Mouse (Mus musculus) lung, postnatal 0 days (tissue): ENCODE measurements around the gene Adcy5. TPM values are rescaled to one million over a fixed set of nuclear protein-coding genes. Genes with fewer than 3 reads are reported as not detected.

Experiments
- ATAC-seq: fragments of 200-750 bp; cut with Nextera tagmentation; 2 replicates; pipeline ENCODE4 v1.8.0; 2017; ENCODE audit warnings: moderate library complexity
- DNase-seq: peaks from one replicate; pipeline ENCODE4 v3.0.0-alpha.2; 2016; ENCODE audit warnings: low spot score
- H3K27ac ChIP-seq: fragments of 300-500 bp; sonication (generic); 2 replicates; pipeline ENCODE4 v1.5.1; 2014; ENCODE audit warnings: antibody characterized with exemption, mild to moderate bottlenecking, low read length, mixed read lengths
- H3K27me3 ChIP-seq: fragments of 300-500 bp; sonication (generic); replicated peaks from 2 replicates; pipeline ENCODE4 v1.6.1; 2014; ENCODE audit warnings: low read length, mixed read lengths; ENCODE audit not compliant: insufficient read depth
- H3K36me3 ChIP-seq: fragments of 300-500 bp; sonication (generic); 2 replicates; pipeline ENCODE4 v1.6.1; 2014; ENCODE audit warnings: low read length, mixed read lengths; ENCODE audit not compliant: insufficient read depth
- H3K4me1 ChIP-seq: fragments of 300-500 bp; sonication (generic); 2 replicates; pipeline ENCODE4 v1.6.1; 2014; ENCODE audit warnings: antibody characterized with exemption, low read depth, low read length, mixed read lengths; ENCODE audit not compliant: insufficient read depth
- H3K4me2 ChIP-seq: fragments of 300-500 bp; sonication (generic); replicated peaks from 2 replicates; pipeline ENCODE4 v1.6.1; 2014; ENCODE audit warnings: low read depth, mild to moderate bottlenecking, low read length, moderate library complexity, mixed read lengths
- H3K4me3 ChIP-seq: fragments of 300-500 bp; sonication (generic); 2 replicates; pipeline ENCODE4 v1.5.1; 2014; ENCODE audit warnings: low read depth, low read length
- H3K9ac ChIP-seq: fragments of 300-500 bp; sonication (generic); replicated peaks from 2 replicates; pipeline ENCODE4 v1.6.1; 2014; ENCODE audit warnings: low read depth, mild to moderate bottlenecking
- H3K9me3 ChIP-seq: fragments of 300-500 bp; sonication (generic); 2 replicates; pipeline ENCODE4 v1.6.1; 2016; ENCODE audit warnings: low read length, mixed read lengths
- CTCF ChIP-seq: IDR thresholded peaks from 2 replicates; pipeline ENCODE4 v1.5.1; 2016; ENCODE audit warnings: antibody characterized with exemption, mild to moderate bottlenecking
- EP300 ChIP-seq: IDR thresholded peaks from 2 replicates; pipeline ENCODE4 v1.6.1; 2016; ENCODE audit warnings: antibody characterized with exemption, mild to moderate bottlenecking, control low read depth
- whole genome bisulfite sequencing: fragments of 180-500 bp; shearing (Covaris S2); extraction: QIAGEN DNeasy Blood & Tissue Kit; methylation state at CpG from one replicate; pipeline ENCODE4 v1.1.7; 2014; 5-methylcytosine and 5-hydroxymethylcytosine counted together
- polyA plus RNA-seq: library from polyadenylated mRNA; unstranded; fragments of >200 nt; fragmentation: Nextera tagmentation; extraction: Ambion mirVana; gene quantifications from 2 replicates; pipeline ENCODE4 v1.2.1, GENCODE M21; 2015

The Adcy5 gene
- polyA plus RNA-seq, 1 experiment from 2014 or later = 0.48 TPM

- Histone ChIP-seq H3K27ac (no peak overlapping the region), H3K36me3 (no peaks in the 10 kb centered on the region), H3K27me3 (no peaks in the 10 kb centered on the region), H3K4me3 (no peak overlapping the region), H3K9ac (no peak overlapping the region), H3K4me2 (no peak overlapping the region), H3K9me3 (no peaks in the 10 kb centered on the region), H3K4me1 (peaks cover 6% of the 10 kb centered on the region; the same call in 1 of the 2 replicates)
- TF ChIP-seq CTCF (no peak), EP300 (no peak)
- ATAC-seq (no peak), DNase-seq (no peak)
- WGBS = 86% methylated on average over 2 of the region's 2 CpGs
Measured at GRCm38 (mm10) chr16:35307331-35307730, 152.7 kb downstream of the Adcy5 start.

- H3K27me3 ChIP-seq = no peaks in the 10 kb centered on the region
- H3K4me2 ChIP-seq = no peak overlapping the region
- no peaks in the 10 kb centered on the region for H3K9me3 ChIP-seq
- no peak overlapping the region for H3K4me3 ChIP-seq
- no peak for TF ChIP-seq CTCF
- TF ChIP-seq EP300 = no peak
- WGBS = 86% methylated on average over 6 of the region's 6 CpGs
- no peak for ATAC-seq
- peaks cover 6% of the 10 kb centered on the region; the same call in 1 of the 2 replicates for H3K4me1 ChIP-seq
- H3K9ac ChIP-seq = no peak overlapping the region
- no peak for DNase-seq
- H3K27ac ChIP-seq = no peak overlapping the region
- no peaks in the 10 kb centered on the region for H3K36me3 ChIP-seq
Measured at GRCm38 (mm10) chr16:35308016-35308415, 153.3 kb downstream of the Adcy5 start.

- Histone ChIP-seq H3K9me3 (no peaks in the 10 kb centered on the region), H3K4me3 (no peak overlapping the region), H3K27ac (no peak overlapping the region), H3K4me2 (no peak overlapping the region), H3K36me3 (no peaks in the 10 kb centered on the region), H3K4me1 (peaks cover 6% of the 10 kb centered on the region; the same call in 1 of the 2 replicates), H3K9ac (no peak overlapping the region), H3K27me3 (no peaks in the 10 kb centered on the region)
- peak; percentile 61 for DNase-seq
- ATAC-seq = peak; percentile 75
- TF ChIP-seq CTCF (no peak), EP300 (no peak)
- 71% methylated on average over 6 of the region's 6 CpGs for WGBS
Measured at GRCm38 (mm10) chr16:35308486-35309143, 153.9 kb downstream of the Adcy5 start.

- no peak overlapping the region for H3K9ac ChIP-seq
- H3K4me2 ChIP-seq = no peak overlapping the region
- H3K4me3 ChIP-seq = no peak overlapping the region
- TF ChIP-seq EP300 (no peak), CTCF (no peak)
- H3K27ac ChIP-seq = no peak overlapping the region
- no peak for ATAC-seq
- DNase-seq = no peak
- H3K9me3 ChIP-seq = no peaks in the 10 kb centered on the region
- H3K36me3 ChIP-seq = no peaks in the 10 kb centered on the region
- H3K27me3 ChIP-seq = no peaks in the 10 kb centered on the region
- WGBS = 80% methylated on average over 4 of the region's 4 CpGs
- H3K4me1 ChIP-seq = peaks cover 6% of the 10 kb centered on the region; the same call in 1 of the 2 replicates
Measured at GRCm38 (mm10) chr16:35309634-35310033, 155.0 kb downstream of the Adcy5 start.

DNA sequence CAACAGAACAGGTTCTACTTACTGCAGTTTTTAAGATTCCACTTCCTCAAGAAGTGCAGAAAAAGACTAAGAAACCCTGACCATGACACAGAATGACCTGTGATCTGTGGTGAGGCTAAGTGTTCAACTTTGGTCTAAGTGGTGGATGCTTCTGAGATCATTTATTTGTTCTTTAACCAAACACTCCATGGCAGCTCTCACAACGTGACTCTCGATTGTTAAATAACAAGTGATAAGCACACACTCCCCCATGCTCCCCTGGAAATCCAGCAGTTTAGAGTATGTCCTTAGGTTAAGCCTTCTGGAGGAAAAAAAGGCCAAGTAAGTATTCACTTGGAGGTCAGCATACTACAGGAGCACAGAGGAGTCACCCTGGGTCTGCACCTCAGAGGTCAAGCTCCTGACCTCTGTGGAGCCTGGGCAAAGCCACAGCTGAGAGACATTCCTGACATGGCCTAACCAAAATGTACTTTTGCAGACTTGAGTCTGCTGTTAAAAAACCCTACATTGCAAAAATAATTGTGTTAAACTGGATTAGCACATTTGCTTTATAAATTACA lies 156.0 kb downstream of the Adcy5 start:
- no peak overlapping the region for H3K4me3 ChIP-seq
- no peaks in the 10 kb centered on the region for H3K9me3 ChIP-seq
- peaks cover 6% of the 10 kb centered on the region; the same call in 1 of the 2 replicates for H3K4me1 ChIP-seq
- H3K4me2 ChIP-seq = no peak overlapping the region
- H3K36me3 ChIP-seq = no peaks in the 10 kb centered on the region
- DNase-seq = peak; percentile 73
- TF ChIP-seq CTCF (no peak), EP300 (0 out of 2 replicates have a peak, but pooled peaks have one; percentile 12)
- H3K27ac ChIP-seq = no peak overlapping the region
- ATAC-seq = peak; percentile 69
- WGBS = 20% methylated on average over 2 of the region's 2 CpGs
- H3K9ac ChIP-seq = no peak overlapping the region
- H3K27me3 ChIP-seq = no peaks in the 10 kb centered on the region

GRCm38 (mm10) chr16:35311586-35311985 lies 156.9 kb downstream of the Adcy5 start:
- TF ChIP-seq CTCF = no peak
- ATAC-seq = 0 out of 2 replicates have a peak, but pooled peaks have one; percentile 24
- no peak overlapping the region for H3K27ac ChIP-seq
- H3K27me3 ChIP-seq = no peaks in the 10 kb centered on the region
- H3K4me2 ChIP-seq = no peak overlapping the region
- H3K4me1 ChIP-seq = peaks cover 6% of the 10 kb centered on the region; the same call in 1 of the 2 replicates
- no peak overlapping the region for H3K9ac ChIP-seq
- no peaks in the 10 kb centered on the region for H3K9me3 ChIP-seq
- H3K36me3 ChIP-seq = no peaks in the 10 kb centered on the region
- WGBS = 40% methylated on average over 8 of the region's 8 CpGs
- DNase-seq = peak; percentile 49
- no peak overlapping the region for H3K4me3 ChIP-seq
